Mouse (Mus musculus) olfactory bulb, adult 2 months (tissue): ENCODE measurements around the gene Rps27rt.

Experiments used
- CTCF ChIP-seq: fragments of 200-500 bp; IDR thresholded peaks from 2 replicates; pipeline ENCODE4 v1.5.1; 2012; ENCODE audit warnings: low read depth, mild to moderate bottlenecking, low read length, moderate library complexity; ENCODE audit not compliant: insufficient read depth
- POLR2A ChIP-seq: fragments of 200-500 bp; IDR thresholded peaks from 2 replicates; pipeline ENCODE4 v1.6.1; 2012; ENCODE audit warnings: mild to moderate bottlenecking, low read depth, low read length, moderate library complexity; ENCODE audit not compliant: insufficient read depth

DNA sequence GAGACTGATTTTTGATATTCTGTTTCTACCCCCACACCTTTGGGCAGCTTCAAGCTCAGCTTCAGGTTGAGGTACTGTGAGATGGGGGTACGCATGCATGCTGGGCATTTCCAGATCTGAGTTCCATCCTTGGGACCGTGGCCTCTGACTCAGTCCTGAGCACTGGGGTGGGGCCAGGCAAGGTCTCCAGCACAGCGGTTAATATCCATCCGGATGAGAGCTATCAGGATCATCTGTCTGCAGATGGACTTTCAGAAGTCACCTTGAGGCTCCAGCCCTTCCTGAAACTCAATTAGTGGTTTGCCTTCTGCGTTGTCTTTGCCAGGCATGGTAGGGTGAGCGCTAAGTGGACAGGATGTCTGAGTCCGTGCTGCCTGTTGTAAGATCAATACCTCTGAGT, 37.6 kb upstream of the Rps27rt start:
- no peak for TF ChIP-seq POLR2A
- no peak for TF ChIP-seq CTCF
